Mouse (Mus musculus) induced T-regulatory cell, adult 2 months (primary cell): Measurements from ENCODE around the gene Tle4.

ENCODE experiments used
- DNase-seq: peaks from one replicate; pipeline ENCODE4 v3.0.0-alpha.2; 2012; ENCODE audit warnings: low read depth

Tle4 gene

DNA sequence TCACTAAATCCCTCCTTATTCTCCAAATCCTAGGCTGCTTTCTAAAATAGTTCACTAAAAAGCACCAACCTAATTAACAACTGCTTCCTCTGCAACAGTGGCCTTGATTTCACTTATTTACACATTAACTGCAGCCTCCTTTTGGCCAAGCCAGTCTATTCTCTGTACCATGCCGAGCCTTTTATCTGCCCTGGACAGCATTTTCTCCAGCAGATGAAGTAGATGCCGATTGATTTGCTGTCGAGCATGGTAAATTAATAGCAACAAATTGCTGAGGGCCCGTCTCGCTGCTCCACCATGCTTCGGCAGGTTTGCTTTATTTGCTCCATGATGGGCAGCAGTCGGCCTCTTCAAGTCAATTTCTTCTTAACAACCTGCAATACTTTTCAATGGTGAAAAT, 7.7 kb downstream of the Tle4 start:
- DNase-seq = no peak

- DNase-seq = peak; percentile 36
These were observed 9.4 kb downstream of the Tle4 start for GRCm38 (mm10) chr19:14588221-14589123.

DNA sequence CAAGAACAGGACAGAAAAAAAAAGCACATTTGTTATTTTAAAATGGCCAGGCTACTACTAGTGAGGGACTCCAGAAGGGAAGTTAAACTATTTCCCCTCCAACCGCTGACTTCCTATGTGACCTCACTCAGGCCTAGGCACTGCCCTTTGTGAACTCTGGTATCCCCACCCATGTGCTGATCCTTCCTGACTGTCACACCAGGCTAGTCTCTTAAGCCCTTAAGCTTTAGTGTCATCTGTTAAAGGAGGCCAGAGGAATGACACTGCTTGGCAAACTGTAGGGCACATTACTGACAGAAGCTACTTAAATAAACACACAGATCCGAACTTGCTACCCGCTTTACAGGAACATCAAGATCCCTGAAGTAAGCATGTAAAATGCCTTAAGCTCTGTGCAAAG, 11.7 kb downstream of the Tle4 start:
- no peak for DNase-seq

DNA sequence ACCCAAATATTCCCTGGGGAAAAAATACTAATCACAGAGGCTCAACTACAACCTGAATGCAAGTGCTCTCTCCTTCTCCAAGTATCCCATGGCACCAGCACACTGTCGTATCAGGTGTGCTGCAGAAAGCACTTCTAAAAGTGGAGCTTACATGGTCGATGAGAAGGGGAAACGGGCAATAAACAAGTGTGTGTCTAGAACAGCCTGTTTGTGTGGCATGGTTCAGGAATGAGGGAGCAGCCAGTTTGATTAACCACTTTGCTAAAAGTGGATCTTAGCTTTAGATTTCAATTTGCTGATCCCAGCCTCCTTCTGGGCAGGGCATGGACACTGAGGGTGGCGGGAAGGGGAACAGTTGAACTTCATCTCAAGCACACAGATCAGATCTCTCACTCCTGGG, 12.1 kb downstream of the Tle4 start:
- no peak for DNase-seq

- no peak for DNase-seq
These were observed 12.6 kb downstream of the Tle4 start for GRCm38 (mm10) chr19:14585235-14585634.

DNA sequence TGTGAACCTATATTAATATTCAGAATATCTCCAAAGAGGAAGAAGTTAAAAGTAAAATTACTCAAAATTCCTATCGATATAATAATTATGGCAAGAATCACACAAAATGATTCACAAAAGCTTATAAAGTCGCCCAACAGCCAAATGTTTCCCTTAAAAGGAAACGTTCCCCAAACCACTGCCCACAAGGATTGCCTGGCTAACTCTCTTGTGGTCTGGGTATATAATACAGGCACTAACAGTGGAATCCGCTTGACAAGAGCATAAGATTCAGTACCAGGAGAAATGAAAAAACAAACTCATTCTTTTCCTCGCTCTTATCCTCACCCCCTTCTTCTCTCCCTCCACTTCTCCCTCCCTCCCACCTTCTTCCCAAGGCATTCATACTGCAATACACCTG, 19.2 kb downstream of the Tle4 start:
- DNase-seq = no peak

- DNase-seq = no peak
These were observed 19.8 kb downstream of the Tle4 start for GRCm38 (mm10) chr19:14578016-14578415.

- no peak for DNase-seq
These were observed 21.5 kb downstream of the Tle4 start for GRCm38 (mm10) chr19:14576311-14576710.

- DNase-seq = no peak
These were observed 29.0 kb downstream of the Tle4 start for GRCm38 (mm10) chr19:14568879-14569278.

DNA sequence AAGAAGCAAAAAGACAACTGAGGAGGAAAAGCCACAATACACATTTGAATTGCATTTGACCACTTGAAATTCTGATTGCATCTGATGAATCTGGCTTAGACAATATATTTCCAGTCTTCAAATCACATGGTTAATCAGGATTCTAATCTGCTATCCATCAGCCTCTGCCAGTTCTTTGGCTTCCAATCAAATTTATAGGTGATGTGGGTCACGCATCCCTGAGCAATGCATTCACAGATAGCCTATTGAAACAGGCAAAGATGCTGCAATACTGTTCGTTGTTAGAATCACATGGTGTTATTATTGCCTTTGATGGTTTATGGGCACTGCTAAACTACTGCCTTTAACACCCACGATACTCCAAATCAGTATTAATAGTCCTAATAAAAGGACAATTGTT, 30.8 kb downstream of the Tle4 start:
- no peak for DNase-seq

GRCm38 (mm10) chr19:14566564-14567021, 31.3 kb downstream of the Tle4 start:
- no peak for DNase-seq

GRCm38 (mm10) chr19:14565424-14566069, 32.3 kb downstream of the Tle4 start:
- DNase-seq = no peak

DNA sequence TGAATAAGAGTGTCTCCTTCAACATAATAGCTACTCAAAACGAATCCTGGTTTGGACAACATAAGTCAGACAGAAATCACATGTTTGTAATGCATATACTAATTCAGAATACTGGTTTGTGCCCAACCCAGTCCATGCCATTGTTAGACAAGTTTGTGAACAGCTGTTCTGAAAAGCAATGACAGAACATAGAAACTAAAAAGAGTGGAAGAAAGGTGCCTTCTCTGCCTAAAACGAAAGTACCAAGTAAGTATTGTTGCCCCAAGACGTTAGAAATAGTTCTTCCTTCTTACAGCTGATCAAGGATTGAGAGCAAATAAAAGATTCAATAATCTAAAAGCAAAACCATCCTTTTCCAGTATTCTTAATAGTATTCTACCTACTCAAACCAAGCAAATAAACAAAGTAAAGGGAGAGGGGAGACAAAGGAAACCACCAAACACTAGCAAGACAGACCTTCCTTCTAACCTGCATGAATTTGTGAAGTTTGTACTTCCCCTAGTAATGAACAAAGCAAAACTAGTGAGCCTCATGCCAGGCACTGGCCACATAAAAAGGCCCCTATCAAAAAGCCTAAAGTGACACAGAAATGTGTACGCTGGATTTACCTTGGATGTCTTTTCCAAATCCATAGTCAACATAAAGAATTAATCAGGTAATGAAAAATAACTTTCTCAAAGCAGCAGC, 34.4 kb downstream of the Tle4 start:
- no peak for DNase-seq

DNA sequence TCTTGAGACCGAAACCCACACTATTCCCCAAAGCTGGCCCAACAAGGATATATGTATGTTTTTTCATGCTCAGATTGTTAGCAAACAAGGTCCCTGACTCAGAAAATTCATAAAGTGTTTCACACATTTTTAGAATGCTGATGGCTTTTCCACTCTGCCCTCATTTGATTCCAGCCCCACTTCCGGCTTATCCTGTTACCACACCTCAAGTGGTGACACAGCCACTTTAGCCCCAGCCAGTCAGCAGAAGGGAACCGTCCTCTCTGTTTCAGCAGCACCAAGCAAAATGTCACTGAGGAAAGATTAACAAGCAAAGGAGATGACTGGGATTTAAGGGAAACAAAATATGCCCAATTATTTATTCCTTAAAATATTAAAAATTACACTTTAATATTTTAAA, 50.0 kb downstream of the Tle4 start:
- DNase-seq = no peak

DNA sequence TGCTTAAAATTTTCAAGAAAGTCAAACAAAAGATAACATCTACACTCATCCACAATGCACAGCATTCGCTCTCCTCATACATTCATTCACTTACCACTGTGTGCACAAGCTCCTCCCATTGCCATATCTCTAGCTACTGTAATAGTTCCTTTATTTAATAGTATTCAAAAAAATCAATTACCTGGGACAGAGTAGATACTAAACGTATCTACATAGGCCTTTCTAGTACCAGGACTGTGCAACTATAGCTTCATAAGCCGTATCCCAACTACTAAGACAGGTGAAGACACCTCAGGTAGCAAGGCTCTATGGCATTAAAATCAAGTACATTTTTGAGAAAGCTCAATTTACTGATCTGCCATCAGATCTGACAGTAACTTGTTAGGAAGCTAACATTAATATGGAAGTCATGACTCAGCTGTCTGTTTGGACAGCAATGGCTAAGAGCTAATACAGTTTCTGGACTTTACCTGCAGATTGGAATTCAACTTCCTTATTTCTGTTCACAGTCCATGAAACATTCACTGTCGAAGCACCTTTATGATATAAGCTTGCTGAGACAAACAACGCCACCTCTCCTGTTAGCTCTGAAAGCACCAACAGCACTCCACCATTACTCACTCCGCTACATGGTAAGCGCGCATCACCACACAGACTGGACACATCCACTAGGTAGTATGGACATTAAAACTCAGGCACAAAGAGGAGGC, 50.6 kb downstream of the Tle4 start:
- DNase-seq = no peak

GRCm38 (mm10) chr19:14545485-14545884, 52.4 kb downstream of the Tle4 start:
- DNase-seq = no peak

- no peak for DNase-seq
These were observed 54.5 kb downstream of the Tle4 start for GRCm38 (mm10) chr19:14543305-14543704.

- DNase-seq = no peak
These were observed 57.2 kb downstream of the Tle4 start for GRCm38 (mm10) chr19:14540678-14541077.

GRCm38 (mm10) chr19:14536676-14537075, 61.2 kb downstream of the Tle4 start:
- no peak for DNase-seq

DNA sequence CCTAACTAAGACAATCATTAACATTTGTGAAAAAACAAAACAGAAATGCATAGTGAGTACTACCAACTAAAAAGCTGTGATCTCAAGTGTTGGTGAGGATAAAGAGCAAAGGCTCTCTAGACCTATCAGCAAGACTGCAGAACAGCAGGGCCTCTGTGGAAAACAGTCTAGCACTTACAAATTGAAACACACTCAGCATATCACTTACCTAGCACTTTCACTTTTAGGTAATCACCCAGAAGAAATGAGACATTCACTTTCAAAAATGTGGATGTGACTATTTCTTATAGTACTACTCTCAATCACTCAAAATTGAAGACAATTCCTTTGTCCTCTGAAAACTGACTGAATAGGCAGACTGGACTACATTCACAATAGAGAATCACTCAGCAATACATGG, 63.4 kb downstream of the Tle4 start:
- no peak for DNase-seq

DNA sequence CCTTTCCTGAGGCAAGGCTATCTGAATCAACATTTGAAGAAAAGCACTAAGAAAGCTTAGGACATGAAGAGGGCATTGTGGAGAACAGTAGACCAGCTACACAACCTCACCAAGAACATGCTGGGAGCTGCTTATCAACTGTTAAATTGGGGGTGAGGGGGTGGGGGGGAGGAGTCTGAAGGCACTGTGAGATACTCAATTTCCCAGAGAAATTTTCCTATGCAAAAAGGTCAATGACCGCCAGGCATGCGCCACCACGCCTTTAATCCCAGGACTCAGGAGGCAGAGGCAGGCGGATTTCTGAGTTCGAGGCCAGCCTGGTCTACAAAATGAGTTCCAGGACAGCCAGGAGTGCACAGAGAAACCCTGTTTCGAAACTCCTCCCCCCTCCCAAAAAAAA, 65.0 kb downstream of the Tle4 start:
- no peak for DNase-seq

- DNase-seq = no peak
These were observed 77.6 kb downstream of the Tle4 start for GRCm38 (mm10) chr19:14520098-14520802.
